Mouse (Mus musculus) layer of hippocampus, adult 9-11 months (tissue): ENCODE results near the gene Rps19bp1.
A peak's percentile ranks its signal among the peaks of the same experiment; 100 is the strongest.

ENCODE experiments used
- DNase-seq: peaks from one replicate; pipeline ENCODE4 v3.0.0; 2022

The Rps19bp1 gene

DNA sequence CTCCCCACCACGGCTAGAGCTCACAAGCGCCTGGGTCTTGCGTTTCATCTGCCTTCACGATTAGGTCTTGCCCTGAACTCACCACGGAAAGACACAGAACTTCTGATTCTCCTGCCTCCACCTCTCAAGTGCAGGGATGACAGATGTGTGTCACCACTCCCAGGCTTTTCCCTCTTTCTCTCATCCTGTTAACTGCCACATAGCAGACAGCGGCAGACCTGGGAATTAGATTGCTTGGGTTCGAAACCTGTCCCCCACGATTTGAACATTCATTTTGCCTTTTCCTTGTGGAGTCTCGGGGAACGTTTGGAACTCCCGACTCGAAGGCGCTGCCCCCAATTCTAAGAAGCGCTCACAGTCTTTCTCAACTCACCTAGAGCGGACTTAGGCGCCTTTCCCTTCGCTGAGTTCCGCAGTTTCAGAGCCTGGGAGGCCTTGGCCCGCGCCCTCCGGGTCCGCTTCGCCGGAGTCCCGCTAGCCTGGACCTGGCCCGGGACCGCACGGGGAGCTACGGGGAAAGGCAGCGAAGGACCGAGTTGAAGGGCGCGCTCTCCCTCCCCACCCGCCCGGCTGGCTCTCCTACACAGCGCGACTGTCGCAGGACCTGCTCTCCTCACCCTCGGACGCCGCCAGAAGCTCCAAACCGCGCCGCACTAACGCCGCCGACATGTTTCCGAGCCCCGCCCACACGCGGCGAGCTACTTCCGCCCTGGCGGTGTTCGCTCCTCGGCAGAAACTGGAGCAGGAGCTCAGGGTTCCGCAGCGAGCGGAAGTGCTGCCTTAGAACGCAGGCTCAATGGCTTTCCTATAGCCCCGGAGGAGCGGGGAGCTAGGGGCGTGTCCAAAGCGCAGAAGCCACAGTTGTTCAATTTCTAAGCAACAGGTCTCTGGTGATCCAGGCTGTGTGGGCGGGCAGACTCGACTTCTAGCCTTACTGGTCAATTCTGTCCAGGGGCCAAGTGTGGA is at the start of gene Rps19bp1:
Gene Rps19bp1, minus strand, starts transcription at position 706 of the 966 bp plus-strand sequence.
- peak; percentile 94 for DNase-seq

DNA sequence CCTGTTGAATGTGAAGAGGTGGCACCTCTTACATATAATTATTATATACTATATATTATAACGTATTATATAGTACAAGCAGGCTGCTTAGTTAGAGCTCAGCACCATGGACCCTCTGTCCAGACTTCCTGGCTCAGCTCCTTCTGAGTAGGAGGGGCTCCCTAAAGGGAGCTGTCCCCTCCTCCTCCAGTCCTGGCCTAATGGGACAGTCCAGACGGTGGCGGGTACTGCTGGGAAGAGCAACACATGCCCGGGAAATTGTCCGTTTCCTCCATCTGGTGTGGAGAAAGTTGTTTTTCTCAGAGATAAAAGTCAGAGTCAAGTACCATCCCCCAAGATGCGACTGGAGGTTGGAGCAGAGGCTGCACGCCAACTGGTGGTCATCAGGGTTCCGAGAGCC is 42.0 kb upstream of the Rps19bp1 start:
- no peak for DNase-seq

DNA sequence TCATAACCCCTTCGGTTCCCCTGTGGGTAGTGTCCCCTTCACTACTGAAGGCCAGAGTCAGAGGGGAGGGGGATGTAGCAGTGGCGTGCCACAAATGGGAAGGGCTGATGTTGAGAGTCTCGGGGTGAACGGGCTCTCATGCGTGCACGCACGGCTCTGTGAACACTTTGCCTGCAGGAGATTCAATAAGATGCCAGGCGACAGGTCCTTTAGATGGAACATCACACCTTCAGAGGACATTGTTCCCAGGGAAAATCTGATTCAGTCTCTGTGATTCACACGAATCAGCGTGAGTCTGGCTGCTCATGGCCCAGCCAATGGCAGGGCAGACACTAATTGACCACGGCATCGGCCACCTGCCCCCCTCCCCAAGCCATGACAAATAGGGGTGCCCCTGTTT is 40.1 kb upstream of the Rps19bp1 start:
- DNase-seq, result no peak

DNA sequence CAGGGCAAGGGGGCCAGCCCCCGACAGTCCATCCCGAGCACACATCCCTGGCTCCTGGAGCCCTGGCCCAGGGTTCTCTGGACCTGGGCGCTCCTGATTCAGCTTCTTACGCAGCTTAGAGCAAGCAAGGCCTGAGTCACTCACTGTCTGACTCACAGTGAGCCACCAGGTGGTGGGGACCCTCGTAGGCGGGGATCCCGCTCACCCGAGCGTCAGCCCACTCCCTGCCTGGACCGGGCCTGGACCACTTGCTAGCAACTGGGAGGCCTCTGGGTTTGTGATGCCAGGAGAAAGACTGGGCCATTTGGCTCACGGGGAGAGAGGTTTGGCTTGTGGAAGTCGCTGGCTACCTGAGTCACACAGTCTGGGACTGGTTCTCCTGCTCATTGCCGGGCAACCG is 39.7 kb upstream of the Rps19bp1 start:
- DNase-seq, result peak; percentile 32

DNA sequence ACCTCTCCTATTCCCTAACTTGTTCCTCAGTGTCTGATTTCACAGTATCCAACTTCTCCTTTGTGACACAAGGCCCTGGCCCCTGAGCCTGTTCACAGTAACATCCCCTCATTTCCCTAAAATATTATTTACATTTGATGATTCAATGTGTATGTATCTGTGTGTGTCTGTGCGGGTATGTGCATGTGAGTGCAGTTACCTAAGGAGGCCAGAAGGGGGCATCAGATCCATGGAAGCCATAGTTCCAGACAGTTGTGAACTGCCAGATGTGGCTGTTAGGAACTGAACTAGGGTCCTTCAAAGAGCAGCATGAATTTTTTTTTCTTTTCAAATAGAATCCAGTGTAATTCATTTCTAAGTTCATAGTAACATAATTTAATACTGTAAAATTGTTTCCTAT is 33.0 kb upstream of the Rps19bp1 start:
- DNase-seq, result no peak

DNA sequence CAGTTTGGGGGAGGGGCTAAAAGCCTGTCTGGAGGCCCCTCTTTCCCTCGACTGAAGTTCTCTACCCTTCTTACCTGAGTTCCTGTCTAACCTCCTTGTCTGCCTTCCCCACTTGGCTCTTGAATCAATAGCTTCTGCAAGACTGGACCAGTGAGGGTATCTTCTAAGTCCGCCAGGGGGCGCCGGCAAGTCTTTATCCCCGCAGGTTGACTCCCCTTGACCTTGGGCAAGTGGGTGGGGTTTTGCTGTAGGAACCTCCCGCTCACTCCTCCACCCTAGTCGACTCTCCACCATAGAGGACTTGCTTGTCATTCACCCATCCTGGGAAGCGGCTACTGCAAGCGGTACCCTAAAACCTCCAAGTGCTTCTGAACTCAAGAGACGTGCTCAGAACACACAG is 25.3 kb upstream of the Rps19bp1 start:
- peak; percentile 70 for DNase-seq

DNA sequence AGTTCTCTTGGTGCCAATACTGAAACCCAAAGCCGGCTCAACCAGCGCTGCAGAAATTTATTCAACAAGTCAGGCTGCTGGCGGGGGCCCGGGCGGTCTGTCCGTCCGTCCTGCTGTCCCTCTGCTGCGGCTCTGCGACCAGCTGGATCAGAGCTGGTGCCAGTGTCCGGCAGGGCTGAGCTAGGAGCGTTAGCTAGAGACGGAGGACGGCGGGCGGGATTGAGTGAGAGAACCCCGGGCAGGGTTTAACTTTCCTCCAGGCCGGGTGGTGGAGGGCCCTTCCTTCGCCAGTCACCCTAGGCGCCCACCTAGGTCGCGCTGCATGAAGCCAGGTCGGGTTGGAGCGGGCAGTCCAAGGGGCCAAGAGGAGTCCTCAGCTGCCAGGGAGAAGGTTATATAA is 23.9 kb upstream of the Rps19bp1 start:
- DNase-seq, result no peak

DNA sequence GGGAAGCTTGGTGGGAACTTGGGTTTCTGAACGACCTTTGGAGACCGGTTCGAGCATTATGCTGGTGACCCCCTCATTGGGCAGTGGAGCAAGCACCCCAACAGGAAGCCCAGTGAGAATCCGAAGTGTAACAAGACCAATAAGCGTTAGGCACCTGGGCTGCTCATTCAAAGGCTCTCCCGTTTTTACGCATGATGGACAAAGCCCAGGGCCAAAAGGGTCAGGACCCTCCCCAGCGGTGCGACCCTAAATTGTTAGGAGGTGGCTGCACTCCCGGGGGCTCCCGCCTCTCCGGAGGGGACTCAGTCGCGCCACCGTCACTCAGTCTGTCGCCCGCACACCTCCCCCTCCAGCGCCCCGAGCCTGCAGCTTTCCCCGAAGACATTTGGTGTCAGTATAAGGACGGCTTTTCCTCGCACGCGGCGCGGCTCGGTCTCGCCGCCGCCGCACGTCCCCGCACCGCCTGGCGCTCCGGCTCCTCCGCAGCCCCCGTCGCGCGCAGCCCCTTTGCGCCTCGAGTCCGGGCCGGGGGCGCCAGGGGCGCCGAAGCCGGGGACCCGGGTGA is 22.8 kb upstream of the Rps19bp1 start, which contains the start of gene Cacna1i:
Gene Cacna1i, plus strand, starts transcription at position 388 of the 565 bp plus-strand sequence.
- DNase-seq, result no peak

DNA sequence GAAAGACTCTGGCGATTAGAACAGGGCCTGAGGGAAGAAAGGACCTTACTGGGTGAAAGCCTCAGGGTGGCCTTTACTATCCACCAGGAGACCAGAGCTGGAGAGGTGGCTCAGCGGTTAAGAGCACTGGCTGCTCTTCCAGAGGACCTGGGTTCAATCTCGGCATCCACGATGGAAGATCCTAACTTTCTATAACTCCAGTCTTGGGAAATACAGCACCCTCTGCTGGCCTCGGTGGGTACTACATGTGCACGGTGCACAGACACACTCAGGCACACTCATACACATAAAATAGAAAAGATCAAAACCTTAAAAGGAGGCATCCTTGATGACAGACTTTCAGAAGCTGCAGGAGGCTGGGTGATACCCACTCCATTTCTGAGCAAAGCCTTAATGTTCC is 16.5 kb upstream of the Rps19bp1 start:
- no peak for DNase-seq

DNA sequence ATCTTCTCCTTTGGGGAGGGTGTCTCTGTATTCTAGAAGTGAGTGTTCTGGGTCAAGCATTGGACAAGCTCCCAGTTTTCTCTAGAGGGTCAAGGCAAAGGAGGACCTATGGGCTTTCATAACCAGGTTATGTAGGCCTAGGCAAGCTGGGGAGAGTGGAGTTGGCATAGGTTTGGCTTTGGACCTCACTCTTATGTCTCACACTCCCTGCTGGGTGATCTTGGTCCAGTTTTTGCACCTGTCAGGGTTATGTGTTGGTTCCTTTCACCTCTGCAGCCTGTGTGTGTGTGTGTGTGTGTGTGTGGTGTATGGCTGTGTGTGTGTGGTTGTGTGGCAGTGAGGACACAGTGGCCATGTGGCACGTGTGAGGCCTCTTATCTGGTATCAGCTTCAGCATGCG is 14.9 kb upstream of the Rps19bp1 start:
- no peak for DNase-seq

DNA sequence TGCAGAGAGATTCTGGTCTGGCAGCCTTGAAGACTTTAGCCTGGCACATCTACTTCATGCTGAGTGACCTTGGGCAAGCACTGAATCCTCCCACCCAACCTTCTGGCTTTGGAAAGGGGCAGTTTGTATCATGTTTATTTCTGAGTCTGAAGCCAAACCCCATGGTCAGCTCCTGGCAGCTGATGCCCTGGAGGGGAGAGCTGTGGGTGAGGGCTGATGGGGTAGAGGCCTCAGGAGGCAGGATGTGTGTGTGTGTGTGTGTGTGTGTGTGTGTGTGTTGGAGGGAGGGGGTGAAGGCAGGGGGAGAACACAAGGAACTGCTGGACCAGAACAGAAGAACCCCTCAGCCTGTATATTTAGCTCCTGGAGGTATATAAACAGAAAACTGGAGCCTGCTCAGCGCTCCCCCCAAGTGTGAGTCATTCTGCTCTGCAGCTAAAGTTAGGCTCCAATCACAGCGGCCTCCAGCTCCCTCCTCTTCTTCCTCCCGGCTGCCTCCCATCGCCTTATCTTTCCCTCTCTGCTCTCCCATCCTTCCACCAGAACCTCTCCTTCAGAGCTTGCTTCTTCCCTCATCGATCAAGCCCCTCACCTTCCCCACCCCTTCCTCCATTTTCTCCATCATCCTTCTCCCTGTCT is 14.1 kb upstream of the Rps19bp1 start:
- DNase-seq, result peak; percentile 84

DNA sequence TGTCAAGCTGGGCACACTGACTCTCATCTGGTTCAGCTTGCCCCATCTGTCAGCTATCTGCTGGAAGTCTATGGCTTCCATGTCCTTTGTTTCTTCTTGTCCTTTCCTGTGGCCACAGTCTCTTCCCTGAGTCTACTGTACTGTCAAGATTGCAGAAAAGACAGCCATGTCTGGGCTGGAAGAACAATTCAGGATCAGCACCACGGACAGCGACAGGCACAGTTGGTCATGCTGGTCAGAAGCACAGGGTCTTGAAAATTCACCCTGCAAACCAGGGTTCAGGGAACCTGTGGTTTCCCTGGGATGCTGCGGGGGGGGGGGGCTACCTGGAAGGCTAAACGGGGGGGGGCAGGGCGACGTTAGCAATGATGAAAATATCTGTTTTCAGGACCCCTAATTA is 13.5 kb upstream of the Rps19bp1 start:
- no peak for DNase-seq

DNA sequence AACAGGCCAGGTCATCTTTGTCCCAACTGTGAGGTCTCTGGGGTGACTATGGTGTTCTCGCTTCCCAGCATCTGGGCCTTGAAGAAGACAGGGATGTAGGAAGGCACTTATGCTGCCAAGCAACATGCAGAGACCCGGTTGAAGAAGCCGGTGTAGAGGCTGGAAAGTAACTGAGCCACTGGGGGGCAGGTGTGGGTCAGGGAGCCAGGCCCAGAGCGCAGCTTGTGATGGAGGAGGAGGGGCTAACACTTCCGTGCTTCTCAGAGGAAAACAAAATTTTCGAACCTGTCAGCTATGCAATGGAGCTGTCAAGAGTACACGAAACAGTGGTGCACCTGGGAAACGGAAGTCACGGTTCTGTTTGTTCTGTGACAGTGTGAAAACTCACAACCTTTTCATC is 13.0 kb upstream of the Rps19bp1 start:
- no peak for DNase-seq

DNA sequence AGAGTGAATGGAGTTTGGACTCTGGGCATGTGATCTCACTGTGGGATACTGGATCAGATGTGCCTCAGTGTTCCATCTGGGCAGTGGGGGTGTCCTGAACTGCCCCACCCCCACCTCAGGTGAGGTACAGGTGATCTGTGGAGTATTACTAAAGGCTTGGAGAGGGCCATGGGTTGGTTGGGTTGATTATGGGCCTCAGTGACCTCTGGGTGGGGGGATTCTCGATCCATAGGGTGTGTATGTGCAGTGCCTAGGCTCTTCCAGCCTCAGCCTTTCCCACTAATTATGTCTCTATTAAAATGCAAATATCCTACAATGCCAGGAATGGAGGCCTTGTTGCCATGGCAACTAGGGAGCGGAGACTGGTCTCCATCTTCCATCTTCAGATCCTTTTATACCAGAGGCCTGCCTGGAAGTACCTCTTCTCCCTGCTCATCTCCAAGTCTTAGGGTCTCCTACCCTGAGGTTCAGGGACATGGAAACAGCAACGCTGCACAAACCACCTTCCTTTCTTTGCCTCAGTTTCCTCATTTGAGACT is 7.8 kb upstream of the Rps19bp1 start:
- DNase-seq, result no peak

DNA sequence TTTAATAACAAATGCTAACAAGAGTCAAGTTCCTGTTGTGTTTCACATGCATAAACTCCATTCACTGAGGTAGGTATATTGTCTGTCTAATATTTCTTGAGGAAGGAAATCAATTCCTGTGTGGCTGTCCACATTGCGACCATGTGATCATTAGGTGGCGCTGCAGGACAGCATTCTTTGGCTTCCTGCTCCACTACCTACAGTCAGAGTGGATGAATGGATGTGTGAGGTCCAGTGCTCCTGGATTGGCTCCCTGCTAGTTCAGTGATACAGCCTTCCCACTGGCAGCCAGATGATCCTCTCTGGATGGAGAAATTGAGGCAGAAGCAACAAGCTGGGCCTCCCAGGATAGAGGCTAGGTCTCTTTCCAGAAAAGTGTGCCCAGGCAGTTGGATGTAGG is 2.2 kb upstream of the Rps19bp1 start:
- peak; percentile 75 for DNase-seq

DNA sequence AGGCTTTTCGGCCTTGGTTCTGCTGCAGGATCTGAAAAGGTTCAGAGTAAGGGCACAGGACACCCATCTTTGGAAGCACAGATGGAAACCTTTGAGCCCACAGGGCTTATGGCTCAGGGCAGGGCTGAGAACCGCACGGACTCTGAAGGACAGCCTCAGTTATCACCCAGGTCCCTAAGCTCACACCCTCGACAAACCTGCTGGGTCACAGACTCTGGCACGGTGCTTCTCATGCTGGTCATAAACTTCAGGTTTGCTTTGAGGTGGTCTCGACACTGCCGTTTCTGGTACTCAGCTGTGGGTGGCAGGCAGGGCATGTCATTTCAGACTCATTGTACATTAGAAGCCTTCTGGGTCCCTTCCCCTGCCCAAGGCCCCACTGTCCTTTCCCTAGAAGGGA is 3.0 kb downstream of the Rps19bp1 start:
- no peak for DNase-seq

DNA sequence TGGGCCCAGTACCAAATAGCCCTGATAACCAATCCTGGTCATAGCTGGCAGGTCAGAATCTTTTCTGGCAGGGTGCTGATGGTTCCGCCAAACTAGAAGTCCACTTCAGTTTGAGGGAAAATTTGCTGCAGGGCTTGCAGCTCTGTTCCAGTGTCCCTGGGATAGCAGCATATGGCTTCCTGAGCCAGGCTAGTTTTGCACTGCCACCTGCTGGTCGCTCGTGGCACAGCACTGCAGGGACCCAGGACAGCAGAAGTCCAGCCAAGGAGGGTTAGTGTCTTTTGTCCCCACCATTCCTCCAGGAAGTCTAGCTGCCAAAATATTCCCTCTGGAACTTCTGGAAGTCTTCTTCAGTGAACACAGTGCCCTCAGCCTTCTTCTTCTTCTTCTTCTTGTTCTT is 3.4 kb downstream of the Rps19bp1 start:
- peak; percentile 73 for DNase-seq

DNA sequence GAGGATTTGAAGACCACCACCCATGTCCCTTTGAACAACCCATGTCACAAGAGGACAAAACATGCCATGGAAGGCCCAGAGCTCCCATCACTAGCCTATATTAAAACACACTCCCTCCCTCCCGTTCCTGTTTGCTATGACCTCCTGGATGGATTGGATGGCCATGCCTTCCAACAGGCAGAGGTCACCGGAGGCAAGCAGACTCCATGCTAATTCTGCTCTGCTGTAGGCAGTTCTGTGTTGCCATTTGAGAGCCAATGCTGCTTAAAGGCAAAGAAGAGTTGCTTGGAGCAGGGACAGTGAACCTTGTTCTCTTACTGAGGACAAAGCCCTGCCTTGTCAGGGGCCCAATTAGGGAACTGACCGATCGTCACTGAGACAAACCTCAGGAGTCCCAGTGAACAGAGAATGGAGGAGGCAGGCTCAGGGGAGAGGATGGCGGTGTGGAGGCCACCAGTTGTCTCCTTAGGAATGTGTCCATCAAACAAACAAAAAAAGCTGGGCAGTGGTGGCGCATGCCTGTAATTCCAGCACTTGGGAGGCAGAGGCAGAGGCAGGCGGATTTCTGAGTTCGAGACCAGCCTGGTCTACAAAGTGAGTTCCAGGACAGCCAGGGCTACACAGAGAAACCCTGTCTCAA is 4.6 kb downstream of the Rps19bp1 start:
- no peak for DNase-seq

DNA sequence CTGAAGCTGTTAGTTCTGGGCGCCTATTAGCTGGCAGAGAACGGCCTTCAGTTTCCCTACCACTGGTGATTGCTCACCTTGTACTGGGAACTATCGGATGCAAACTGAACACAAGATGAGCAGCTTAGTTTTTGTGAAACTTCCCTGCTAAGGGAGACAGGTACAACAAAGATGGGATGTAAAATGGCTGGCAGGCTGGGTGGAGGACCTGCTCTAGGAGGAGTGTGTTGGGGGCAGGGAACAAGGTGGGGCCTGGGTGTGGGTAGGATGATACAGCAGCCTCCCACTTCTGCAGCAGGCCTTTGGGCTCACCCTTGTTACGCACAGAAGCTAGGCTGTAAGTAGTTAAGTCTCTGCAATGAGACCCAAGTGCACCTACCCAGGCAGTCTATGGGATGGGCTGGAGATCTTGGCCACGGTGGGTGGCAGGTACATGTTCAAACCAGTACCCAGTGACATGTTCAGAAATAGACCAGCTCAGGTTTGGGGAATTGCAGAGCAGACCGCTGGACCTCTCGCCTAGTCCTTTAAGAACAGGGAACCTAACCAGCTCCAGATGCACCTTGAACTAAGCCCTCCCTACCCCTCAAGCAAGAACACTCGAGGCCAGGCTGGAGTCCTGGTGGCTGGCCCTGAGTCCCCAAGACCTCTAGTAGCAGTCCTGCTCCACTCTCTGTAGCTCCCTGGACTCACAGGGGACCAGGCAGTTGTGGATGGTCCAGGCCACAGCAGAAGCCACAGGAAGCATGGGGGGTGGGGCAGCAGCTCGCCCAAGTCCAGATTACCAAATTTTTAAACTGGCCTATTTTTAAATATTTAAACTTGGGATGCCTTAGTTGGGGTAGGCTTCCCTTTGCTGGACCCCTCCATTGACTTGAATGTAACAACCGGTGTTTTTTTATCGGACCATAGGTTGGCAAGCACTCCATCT is 5.6 kb downstream of the Rps19bp1 start:
- DNase-seq, result no peak

DNA sequence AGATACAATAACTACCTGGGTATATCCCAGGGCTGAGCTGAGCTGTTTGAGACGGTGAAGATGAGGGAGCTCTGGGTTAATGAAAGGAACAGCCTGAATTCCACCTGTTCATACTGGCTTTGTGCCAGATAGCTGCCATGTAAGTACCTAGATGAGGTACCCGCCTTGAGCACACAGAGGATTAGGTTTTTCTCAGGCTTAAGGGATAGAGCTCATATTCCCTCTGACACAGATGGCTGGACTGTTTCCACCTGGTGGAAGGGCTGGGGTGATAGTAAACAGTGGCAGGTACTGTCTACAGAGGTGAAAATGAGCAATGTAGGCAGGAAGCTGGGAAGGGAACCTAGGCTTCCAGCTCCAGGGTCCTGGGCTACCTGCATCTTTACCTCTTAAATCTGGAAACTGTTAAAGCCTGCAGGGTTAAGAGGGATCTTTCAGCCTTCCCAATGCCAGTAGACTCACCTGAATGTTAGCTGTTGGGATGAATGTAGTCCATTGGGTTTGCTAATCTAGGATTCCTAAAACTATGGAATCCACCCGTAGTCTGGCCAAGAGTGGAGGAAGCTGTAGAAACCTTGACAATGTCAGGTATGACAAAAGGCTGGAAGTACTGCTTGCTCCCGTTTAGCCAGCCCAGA is 6.4 kb downstream of the Rps19bp1 start:
- DNase-seq, result no peak
